Mouse (Mus musculus) neural tube, embryonic 12.5 days (tissue): Measurements from ENCODE around the gene Hmmr. TPM values are rescaled to one million over a fixed set of nuclear protein-coding genes. Genes with fewer than 3 reads are reported as not detected.
A peak's percentile ranks its signal among the peaks of the same experiment; 100 is the strongest.

ENCODE experiments used
- ATAC-seq: fragments of 200-750 bp; cut with Nextera tagmentation; 2 replicates; pipeline ENCODE4 v1.8.0; 2017; ENCODE audit warnings: low read depth, mild to moderate bottlenecking, moderate TSS enrichment, moderate library complexity; ENCODE audit not compliant: low FRiP score
- H3K27ac ChIP-seq: fragments of 300-500 bp; sonication (generic); 2 replicates; pipeline ENCODE4 v1.5.1; 2016
- H3K27me3 ChIP-seq: fragments of 300-500 bp; sonication (generic); replicated peaks from 2 replicates; pipeline ENCODE4 v1.6.1; 2016; ENCODE audit warnings: mild to moderate bottlenecking
- H3K36me3 ChIP-seq: fragments of 300-500 bp; sonication (generic); 2 replicates; pipeline ENCODE4 v1.6.1; 2016; ENCODE audit warnings: mild to moderate bottlenecking
- H3K4me1 ChIP-seq: fragments of 300-500 bp; sonication (generic); 2 replicates; pipeline ENCODE4 v1.6.1; 2016
- H3K4me2 ChIP-seq: fragments of 300-500 bp; sonication (generic); replicated peaks from 2 replicates; pipeline ENCODE4 v1.6.1; 2016; ENCODE audit warnings: mild to moderate bottlenecking
- H3K4me3 ChIP-seq: fragments of 300-500 bp; sonication (generic); 2 replicates; pipeline ENCODE4 v1.5.1; 2016
- H3K9ac ChIP-seq: fragments of 300-500 bp; sonication (generic); 2 replicates; pipeline ENCODE4 v1.6.1; 2016; ENCODE audit warnings: mild to moderate bottlenecking
- H3K9me3 ChIP-seq: fragments of 300-500 bp; sonication (generic); 2 replicates; pipeline ENCODE4 v1.6.1; 2016; ENCODE audit warnings: mild to moderate bottlenecking
- WGBS: fragments of 180-500 bp; shearing (Covaris S2); methylation state at CpG from one replicate; pipeline ENCODE4 v1.1.7; 2016; 5-methylcytosine and 5-hydroxymethylcytosine counted together
- polyA plus RNA-seq: library from polyadenylated mRNA; unstranded; fragments of >200 nt; fragmentation: Nextera tagmentation; extraction: Ambion mirVana; gene quantifications from 2 replicates; pipeline ENCODE4 v1.2.1, GENCODE M21; 2016

Gene Hmmr
- polyA plus RNA-seq = 33.7 and 33.8 TPM in 2 replicates

DNA sequence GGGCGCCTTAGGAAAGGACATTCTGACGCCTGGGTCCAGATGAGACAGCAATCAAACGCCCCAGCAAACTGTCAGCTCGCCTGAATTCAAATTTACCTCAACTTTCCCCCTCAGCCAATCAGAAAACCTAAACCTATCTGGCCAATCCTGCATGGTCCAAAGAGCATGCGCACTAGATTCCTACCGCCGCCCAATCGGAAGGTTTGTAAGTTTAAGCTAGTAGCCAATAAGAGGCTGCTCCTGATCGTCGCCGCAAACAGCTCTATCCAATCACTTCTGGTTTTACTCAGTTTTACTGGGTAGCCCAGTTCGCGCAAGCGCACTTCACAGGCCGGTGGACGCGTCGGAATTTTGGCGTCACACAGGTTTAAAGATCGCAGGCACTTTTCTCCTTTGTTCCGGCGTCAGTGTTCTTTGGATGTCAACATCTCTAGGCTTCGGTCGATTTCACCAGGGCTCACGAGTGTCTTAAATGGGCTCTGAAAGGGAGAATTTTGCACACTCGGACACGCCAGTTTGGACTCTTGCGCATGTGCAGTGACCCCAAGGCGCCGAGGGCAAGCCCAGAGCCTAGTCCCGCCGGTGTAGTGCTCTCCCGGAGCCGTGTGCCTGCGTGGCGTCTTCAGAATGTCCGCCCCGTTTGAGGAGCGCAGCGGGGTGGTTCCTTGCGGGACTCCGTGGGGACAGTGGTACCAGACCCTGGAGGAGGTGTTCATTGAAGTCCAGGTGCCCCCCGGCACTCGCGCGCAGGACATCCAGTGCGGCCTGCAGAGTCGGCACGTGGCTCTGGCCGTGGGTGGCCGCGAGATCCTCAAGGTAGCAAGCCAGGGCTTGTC is at the start of gene Hmmr, which contains the start of gene Nudcd2:
Hmmr (minus strand) TSS at position 84 of the 836 bp plus-strand sequence.
Nudcd2 (plus strand) TSS at position 329 of the 836 bp plus-strand sequence.
- Histone ChIP-seq H3K4me1 (peaks cover 24% of the 10 kb centered on the region), H3K9ac (peak within 1 kb of the TSS; percentile 89), H3K4me3 (peak within 1 kb of the TSS; percentile 87), H3K27me3 (no peaks in the 10 kb centered on the region), H3K9me3 (no peaks in the 10 kb centered on the region), H3K36me3 (peaks cover 19% of the 10 kb centered on the region), H3K27ac (peak within 1 kb of the TSS; percentile 33; the same call in 1 of the 2 replicates), H3K4me2 (peak within 1 kb of the TSS; percentile 77)
- under 1% methylated on average over 52 of the region's 52 CpGs for WGBS
- peak; percentile 99 for ATAC-seq

DNA sequence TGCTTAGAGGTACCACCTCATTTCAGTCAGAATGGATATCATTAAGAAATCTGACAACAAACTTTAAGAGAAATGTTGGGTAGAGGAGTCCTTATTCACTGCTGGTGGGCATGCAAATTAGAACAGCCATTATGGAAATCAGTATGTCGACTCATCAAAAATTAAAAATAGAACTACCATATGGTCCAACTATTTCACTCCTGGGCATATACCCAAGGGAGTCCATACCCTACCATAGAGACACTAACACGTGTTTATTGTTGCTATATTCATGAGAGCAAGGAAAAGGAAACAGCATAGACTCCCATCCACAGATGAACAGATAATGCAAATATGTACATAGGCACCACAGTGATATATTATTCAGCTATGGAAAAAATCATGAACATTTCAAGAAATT is 48.6 kb upstream of the Hmmr start:
- no peak overlapping the region for H3K4me2 ChIP-seq
- no peak for ATAC-seq
- H3K27ac ChIP-seq = no peak overlapping the region
- no peak overlapping the region for H3K4me3 ChIP-seq
- WGBS = 55% methylated on average over 2 of the region's 2 CpGs
- no peaks in the 10 kb centered on the region for H3K9me3 ChIP-seq
- no peak overlapping the region for H3K9ac ChIP-seq
- H3K27me3 ChIP-seq = no peaks in the 10 kb centered on the region
- no peaks in the 10 kb centered on the region for H3K4me1 ChIP-seq
- H3K36me3 ChIP-seq = no peaks in the 10 kb centered on the region

DNA sequence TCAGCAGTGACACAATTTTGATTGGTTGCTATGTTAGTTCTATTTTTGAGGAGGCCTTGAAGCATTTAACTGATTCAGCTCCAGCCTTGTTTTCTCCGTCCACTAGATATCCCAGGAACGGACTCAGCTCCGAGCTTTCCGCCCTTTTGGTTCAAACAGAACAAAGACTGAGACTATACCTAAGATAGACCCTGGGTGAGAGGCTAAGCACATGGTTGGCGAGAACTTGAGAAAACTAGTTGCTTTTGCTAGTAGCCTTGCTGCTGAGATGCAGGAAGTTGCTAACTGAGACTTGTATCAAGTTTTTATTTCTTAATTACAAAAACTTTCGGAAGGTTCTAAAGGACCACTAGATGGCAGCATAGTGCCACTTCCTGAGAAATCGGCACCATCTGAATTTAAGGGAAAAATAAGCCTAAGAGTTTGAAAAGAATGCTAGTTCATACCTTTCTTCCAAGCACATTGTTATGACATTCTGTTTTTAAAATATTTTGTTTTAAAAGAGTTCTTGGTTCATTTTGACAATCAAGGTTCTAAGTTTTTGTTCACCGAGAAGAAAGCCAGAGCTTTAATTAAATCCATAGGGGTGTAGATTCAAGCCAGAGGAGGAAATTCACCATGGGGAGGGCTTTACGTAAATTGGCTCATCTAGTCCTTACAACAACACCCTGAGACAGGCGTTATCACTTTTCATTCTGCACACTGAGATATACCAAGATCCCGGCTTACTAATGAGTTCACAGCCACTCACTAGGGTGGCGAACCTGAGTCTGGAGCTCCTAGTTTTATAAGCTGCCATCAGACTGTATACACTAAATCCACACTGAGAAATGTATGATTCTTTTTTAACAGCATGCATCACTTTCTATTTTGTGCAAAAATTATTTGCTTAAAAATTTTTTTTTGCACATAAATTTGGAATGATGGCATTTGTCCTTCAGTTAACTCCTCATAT is 42.4 kb upstream of the Hmmr start:
- no peak for ATAC-seq
- 58% methylated on average over 12 of the region's 12 CpGs for WGBS
- no peak overlapping the region for H3K4me2 ChIP-seq

DNA sequence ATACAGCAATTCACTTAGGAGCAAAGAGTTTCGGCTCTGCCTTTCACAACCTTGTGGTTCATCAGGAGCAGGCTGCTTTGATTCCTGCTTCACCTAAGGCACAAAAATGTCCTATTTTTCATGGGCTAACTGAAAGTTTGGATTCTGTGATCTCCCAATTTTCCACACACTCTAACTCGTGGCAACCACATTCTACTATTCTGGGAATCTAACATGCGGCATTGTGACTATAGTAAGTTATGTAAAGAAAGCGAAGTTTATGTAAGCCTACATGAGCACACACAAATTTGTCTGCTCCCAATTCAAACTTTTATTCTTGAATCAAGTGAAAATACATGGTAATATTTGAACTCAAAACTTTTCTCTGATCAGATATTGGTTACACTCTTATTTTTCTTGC is 31.5 kb upstream of the Hmmr start:
- H3K4me1 ChIP-seq = no peaks in the 10 kb centered on the region
- no peak overlapping the region for H3K27ac ChIP-seq
- H3K36me3 ChIP-seq = no peaks in the 10 kb centered on the region
- ATAC-seq = no peak
- no peaks in the 10 kb centered on the region for H3K9me3 ChIP-seq
- H3K9ac ChIP-seq = no peak overlapping the region
- WGBS = 86% methylated on average over 4 of the region's 4 CpGs
- no peaks in the 10 kb centered on the region for H3K27me3 ChIP-seq
- no peak overlapping the region for H3K4me3 ChIP-seq
- no peak overlapping the region for H3K4me2 ChIP-seq

More for the DNA sequence above, 42.4 kb upstream of the Hmmr start:
- Histone ChIP-seq H3K9me3 (no peaks in the 10 kb centered on the region), H3K4me1 (no peaks in the 10 kb centered on the region), H3K36me3 (no peaks in the 10 kb centered on the region), H3K4me3 (no peak overlapping the region), H3K9ac (no peak overlapping the region), H3K27me3 (no peaks in the 10 kb centered on the region), H3K27ac (no peak overlapping the region)

DNA sequence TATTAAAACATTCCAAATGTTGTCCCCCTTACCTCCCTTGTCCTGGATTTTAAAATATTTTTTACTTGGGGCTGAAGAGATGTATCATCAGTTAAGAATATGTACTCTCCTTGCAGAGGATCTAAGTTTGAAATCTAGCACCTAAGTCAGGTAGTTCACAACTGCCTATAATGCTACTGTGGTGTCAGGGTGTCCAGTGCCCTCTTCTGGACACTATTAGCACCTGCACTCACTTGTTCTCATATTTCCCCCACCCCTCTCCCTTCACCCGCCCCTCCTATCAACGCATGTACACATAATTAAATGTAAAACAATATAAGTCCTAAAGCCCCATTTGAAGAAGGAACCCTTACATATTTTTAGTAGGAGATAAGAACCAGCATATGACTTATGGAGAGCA is 30.2 kb upstream of the Hmmr start:
- Histone ChIP-seq H3K4me2 (no peak overlapping the region), H3K9me3 (no peaks in the 10 kb centered on the region), H3K4me3 (no peak overlapping the region), H3K27me3 (no peaks in the 10 kb centered on the region), H3K9ac (no peak overlapping the region), H3K4me1 (no peaks in the 10 kb centered on the region), H3K27ac (no peak overlapping the region), H3K36me3 (no peaks in the 10 kb centered on the region)
- WGBS = 51% methylated on average over 2 of the region's 2 CpGs
- no peak for ATAC-seq

DNA sequence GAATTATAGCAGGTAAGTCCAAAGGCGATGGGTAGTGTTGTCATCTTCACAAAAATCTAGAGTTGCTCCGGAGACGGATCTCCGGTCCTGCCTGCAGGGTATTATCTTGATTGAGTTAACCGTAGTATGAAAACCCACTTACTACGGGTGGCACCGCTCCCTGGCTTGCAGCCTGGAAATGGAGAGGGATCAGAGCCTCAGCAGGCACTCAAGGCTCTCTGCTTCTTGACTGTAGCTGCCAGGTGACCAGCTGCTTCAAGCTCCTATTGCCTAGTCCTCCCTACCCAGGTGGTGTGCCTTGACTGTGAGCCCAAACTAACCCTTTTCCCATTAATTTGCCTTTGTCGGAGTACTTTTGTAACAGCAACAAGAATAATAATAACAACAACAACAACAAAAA is 26.7 kb upstream of the Hmmr start:
- Histone ChIP-seq H3K4me1 (no peaks in the 10 kb centered on the region), H3K27me3 (no peaks in the 10 kb centered on the region), H3K9me3 (no peaks in the 10 kb centered on the region), H3K36me3 (no peaks in the 10 kb centered on the region), H3K4me3 (no peak overlapping the region), H3K27ac (no peak overlapping the region), H3K4me2 (no peak overlapping the region), H3K9ac (no peak overlapping the region)
- WGBS = 92% methylated on average over 8 of the region's 8 CpGs
- ATAC-seq = no peak

DNA sequence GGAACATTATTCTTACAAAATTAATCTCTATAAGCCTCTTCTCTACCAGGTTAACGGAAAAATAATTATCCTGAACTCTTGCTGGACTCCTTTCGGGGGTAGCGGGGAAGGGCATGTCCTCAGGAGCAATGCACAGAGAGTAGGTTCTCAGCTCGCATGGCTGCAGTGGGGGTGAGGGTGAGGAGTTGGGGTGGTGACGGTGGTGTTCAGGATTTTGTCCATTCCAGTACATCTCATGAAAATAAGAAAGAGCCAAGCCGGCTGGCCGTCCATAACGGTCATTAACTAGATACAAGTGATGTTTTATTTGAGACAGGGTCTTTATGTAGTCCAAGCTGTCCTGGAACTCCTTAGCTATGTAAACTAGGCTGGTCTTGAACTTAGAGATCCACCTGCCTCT is 22.7 kb upstream of the Hmmr start:
- H3K4me1 ChIP-seq = no peaks in the 10 kb centered on the region
- H3K4me2 ChIP-seq = 0 out of 2 replicates have a peak overlapping the region, but pooled peaks have one; percentile 77
- H3K27me3 ChIP-seq = no peaks in the 10 kb centered on the region
- no peaks in the 10 kb centered on the region for H3K36me3 ChIP-seq
- H3K4me3 ChIP-seq = no peak overlapping the region
- ATAC-seq = no peak
- H3K27ac ChIP-seq = no peak overlapping the region
- H3K9me3 ChIP-seq = no peaks in the 10 kb centered on the region
- WGBS = 88% methylated on average over 8 of the region's 8 CpGs
- H3K9ac ChIP-seq = no peak overlapping the region

DNA sequence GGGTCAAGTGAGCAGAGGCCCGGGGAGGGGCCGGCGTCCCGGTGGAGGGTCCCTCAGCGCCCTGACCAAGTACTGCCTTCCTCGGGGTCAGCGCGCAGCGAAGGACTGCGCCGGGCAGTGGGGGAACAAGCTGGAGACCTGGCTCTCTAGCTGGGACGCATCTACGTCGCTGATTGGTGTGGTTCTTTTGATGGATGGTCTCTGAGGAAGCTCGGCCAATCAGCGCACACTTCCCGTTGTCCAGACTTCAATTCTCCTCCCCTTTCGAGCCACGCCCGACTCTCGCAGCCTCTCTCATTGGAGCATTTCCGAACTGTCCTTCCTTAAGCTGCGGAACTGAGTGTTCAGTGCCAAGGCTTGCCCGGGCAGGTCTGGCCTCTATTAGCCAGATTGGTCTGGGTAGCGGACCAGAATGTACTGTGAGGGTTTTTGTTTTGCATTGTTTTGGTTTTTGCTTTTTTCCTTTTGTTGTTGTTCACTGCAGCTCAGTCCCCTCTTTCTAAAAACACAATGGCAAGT is 21.9 kb upstream of the Hmmr start, which contains the start of gene Ccng1:
Ccng1 (minus strand) TSS at position 203 of the 519 bp plus-strand sequence.
- WGBS = under 1% methylated on average over 25 of the region's 25 CpGs
- Histone ChIP-seq H3K27me3 (no peaks in the 10 kb centered on the region), H3K4me3 (peak within 1 kb of the TSS; percentile 81), H3K9me3 (no peaks in the 10 kb centered on the region), H3K4me2 (peak within 1 kb of the TSS; percentile 77), H3K36me3 (no peaks in the 10 kb centered on the region), H3K27ac (no peak within 1 kb of the TSS), H3K9ac (peak within 1 kb of the TSS; percentile 82), H3K4me1 (no peaks in the 10 kb centered on the region)
- ATAC-seq = peak; percentile 99

DNA sequence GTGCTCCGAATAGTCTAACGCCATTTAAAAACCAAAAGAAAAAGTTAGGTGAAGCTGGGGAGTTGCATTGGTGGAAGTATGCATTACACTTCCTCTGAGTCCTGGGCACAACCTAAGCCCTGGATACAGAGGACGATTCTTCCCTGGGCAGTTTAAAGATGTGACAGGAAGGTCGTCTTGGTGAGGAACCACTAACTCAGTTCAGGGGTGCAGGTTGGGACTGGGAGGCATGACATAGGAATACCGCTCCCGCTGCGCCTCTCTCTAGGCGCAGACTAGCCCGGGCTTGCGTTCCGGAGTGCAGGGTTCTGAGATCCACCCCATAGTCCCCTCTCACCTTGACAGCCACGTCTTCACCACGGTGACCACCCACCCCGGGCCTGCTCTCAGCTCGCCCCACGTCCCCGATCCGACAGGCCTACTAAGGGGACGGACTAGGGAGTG is 21.5 kb upstream of the Hmmr start:
- 3% methylated on average over 19 of the region's 19 CpGs for WGBS
- H3K9ac ChIP-seq = peak overlapping the region; percentile 82
- H3K27me3 ChIP-seq = no peaks in the 10 kb centered on the region
- ATAC-seq = peak; percentile 87
- no peaks in the 10 kb centered on the region for H3K36me3 ChIP-seq
- H3K4me3 ChIP-seq = peak overlapping the region; percentile 81
- no peaks in the 10 kb centered on the region for H3K4me1 ChIP-seq
- peak overlapping the region; percentile 77 for H3K4me2 ChIP-seq
- no peaks in the 10 kb centered on the region for H3K9me3 ChIP-seq
- H3K27ac ChIP-seq = no peak overlapping the region

DNA sequence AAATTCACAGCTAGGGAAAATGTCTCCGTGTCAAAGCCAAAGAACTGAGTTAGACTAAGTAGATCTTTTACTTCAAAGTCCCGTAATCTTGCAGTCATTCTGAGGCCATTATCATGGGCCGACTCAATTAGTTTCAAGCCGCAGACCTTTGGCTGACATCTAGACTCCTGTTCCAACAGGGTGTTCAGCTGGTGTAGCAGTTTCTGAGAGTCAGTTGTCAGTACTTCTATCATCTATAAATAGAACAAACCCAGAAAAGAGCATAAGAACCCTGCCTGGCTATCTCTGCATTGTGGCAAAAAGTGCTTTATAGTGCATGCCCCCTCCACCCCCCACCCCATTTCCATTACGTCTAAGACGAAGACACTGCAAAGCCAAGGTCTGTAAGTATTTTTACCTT is 20.6 kb upstream of the Hmmr start:
- H3K9me3 ChIP-seq = no peaks in the 10 kb centered on the region
- H3K4me1 ChIP-seq = no peaks in the 10 kb centered on the region
- peak overlapping the region; percentile 77; the same call in 1 of the 2 replicates for H3K4me2 ChIP-seq
- H3K27me3 ChIP-seq = no peaks in the 10 kb centered on the region
- ATAC-seq = no peak
- no peak overlapping the region for H3K27ac ChIP-seq
- H3K36me3 ChIP-seq = no peaks in the 10 kb centered on the region
- 78% methylated on average over 6 of the region's 6 CpGs for WGBS
- no peak overlapping the region for H3K4me3 ChIP-seq
- no peak overlapping the region for H3K9ac ChIP-seq

DNA sequence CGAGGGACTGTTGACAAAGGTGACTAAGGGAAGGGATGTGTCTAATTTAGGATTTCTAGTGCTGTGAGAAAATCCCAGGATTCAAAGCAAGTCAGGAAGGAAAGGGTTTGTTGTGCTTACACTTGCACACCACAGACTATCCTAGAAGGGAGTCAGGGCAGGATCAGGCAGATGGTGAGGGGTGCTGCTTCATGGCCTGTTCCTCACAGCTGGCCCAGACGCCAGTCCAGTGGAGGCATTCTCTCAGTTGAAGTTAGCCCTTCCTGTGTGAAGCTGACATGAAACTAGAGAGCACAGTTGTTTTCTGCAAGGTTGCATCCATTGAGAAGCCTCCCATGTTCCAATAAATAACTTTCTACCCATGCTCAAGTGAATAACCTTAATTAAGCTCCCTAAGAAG is 14.5 kb upstream of the Hmmr start:
- no peaks in the 10 kb centered on the region for H3K4me1 ChIP-seq
- H3K27ac ChIP-seq = no peak overlapping the region
- WGBS = 72% methylated on average over 2 of the region's 2 CpGs
- no peak overlapping the region for H3K4me3 ChIP-seq
- no peaks in the 10 kb centered on the region for H3K9me3 ChIP-seq
- no peaks in the 10 kb centered on the region for H3K36me3 ChIP-seq
- no peak overlapping the region for H3K9ac ChIP-seq
- no peak for ATAC-seq
- no peaks in the 10 kb centered on the region for H3K27me3 ChIP-seq
- no peak overlapping the region for H3K4me2 ChIP-seq

DNA sequence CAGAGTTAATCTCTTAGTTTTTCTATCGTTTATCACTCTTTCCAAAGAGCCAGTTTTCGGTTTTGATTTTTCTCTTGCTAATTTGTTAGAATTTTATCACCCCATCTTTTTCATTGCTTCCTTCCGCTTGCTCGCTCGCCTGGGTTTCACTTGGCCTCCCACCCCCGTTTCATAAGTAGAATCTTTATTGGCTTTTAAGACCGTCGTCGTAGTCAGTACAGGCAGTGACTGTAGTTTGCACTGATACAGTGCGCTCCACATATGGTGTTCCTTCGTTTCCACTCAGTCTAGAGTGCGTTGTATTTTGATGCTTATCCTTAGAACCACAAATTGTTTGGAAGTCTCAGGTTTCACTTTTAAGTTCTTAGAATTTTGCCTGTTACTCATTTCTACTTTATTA is 13.1 kb upstream of the Hmmr start:
- no peak overlapping the region for H3K4me3 ChIP-seq
- H3K4me2 ChIP-seq = no peak overlapping the region
- H3K9me3 ChIP-seq = no peaks in the 10 kb centered on the region
- peaks cover 4% of the 10 kb centered on the region for H3K36me3 ChIP-seq
- H3K27me3 ChIP-seq = no peaks in the 10 kb centered on the region
- no peak overlapping the region for H3K9ac ChIP-seq
- no peak for ATAC-seq
- 91% methylated on average over 12 of the region's 12 CpGs for WGBS
- H3K4me1 ChIP-seq = no peaks in the 10 kb centered on the region
- no peak overlapping the region for H3K27ac ChIP-seq
